ENCODE assay signal across 9 mouse cellular contexts in genomic region chr19:4855470-4855820, GRCm38 (mm10). TPM values are rescaled to one million over a fixed set of nuclear protein-coding genes. Genes with fewer than 3 reads are reported as not detected.
DNase-seq lines count a peak whose midpoint lies in the region; ATAC-seq and TF ChIP-seq lines count a peak whose summit lies in the region.
"Had no signal": no experiment of that assay in that cellular context is flagged by ENCODE, and none has a peak within 500 bp of the region (broad histone marks: within the 10 kb centered on the region; RNA-seq: fewer than 3 reads in every experiment).

No protein-coding gene starts in this region.

- H3K27me3 ChIP-seq in lung, embryonic 14.5 days (ENCODE audit: insufficient read depth, low read length), result peaks cover 7% of the 10 kb centered on the region; the same call in 1 of the 2 replicates
- no peaks in the 10 kb centered on the region; the same call in 1 of the 2 replicates for H3K27me3 ChIP-seq in forebrain, embryonic 11.5 days (ENCODE audit: control insufficient read depth, insufficient read depth, low read length)
- H3K27me3 ChIP-seq in intestine, postnatal 0 days (replicated peaks; ENCODE audit: control insufficient read depth, insufficient read depth, low read length), result peaks cover 3% of the 10 kb centered on the region; the same call in 1 of the 2 replicates
- H3K27me3 ChIP-seq in neural tube, embryonic 13.5 days, result no peaks in the 10 kb centered on the region

- WGBS in lung, embryonic 14.5 days, result 2% methylated on average over 14 of the region's 14 CpGs
- 2% methylated on average over 14 of the region's 14 CpGs for WGBS in forebrain, embryonic 11.5 days
- 3% methylated on average over 14 of the region's 14 CpGs for WGBS in intestine, postnatal 0 days
- 1% methylated on average over 14 of the region's 14 CpGs for WGBS in neural tube, embryonic 13.5 days

- H3K9me3 ChIP-seq in lung, embryonic 14.5 days (ENCODE audit: low read depth, low read length), result no peaks in the 10 kb centered on the region
- H3K9me3 ChIP-seq in forebrain, embryonic 11.5 days (ENCODE audit: control insufficient read depth, low read length), result no peaks in the 10 kb centered on the region
- no peaks in the 10 kb centered on the region for H3K9me3 ChIP-seq in intestine, postnatal 0 days (ENCODE audit: control insufficient read depth)
- no peaks in the 10 kb centered on the region for H3K9me3 ChIP-seq in neural tube, embryonic 13.5 days

- ATAC-seq in lung, embryonic 14.5 days (ENCODE audit: insufficient read depth), result no peak; the same call in 1 of the 2 replicates
- peak; percentile 61 for ATAC-seq in forebrain, embryonic 11.5 days (replicated peaks; ENCODE audit: low FRiP score)
- ATAC-seq in intestine, postnatal 0 days, result no peak
- no peak; the same call in 1 of the 2 replicates for ATAC-seq in neural tube, embryonic 13.5 days (ENCODE audit: low read depth)

- peak overlapping the region; percentile 96 for H3K4me2 ChIP-seq in lung, embryonic 14.5 days
- H3K4me2 ChIP-seq in forebrain, embryonic 11.5 days (ENCODE audit: low read depth, low read length, severe bottlenecking), result peak overlapping the region; percentile 93
- peak overlapping the region; percentile 97 for H3K4me2 ChIP-seq in intestine, postnatal 0 days (replicated peaks; ENCODE audit: low read depth)
- peak overlapping the region; percentile 97 for H3K4me2 ChIP-seq in neural tube, embryonic 13.5 days

- H3K4me3 ChIP-seq in lung, embryonic 14.5 days (ENCODE audit: low read depth, low read length), result peak overlapping the region; percentile 51
- H3K4me3 ChIP-seq in forebrain, embryonic 11.5 days (ENCODE audit: low read depth, low read length), result peak overlapping the region; percentile 56
- peak overlapping the region; percentile 51 for H3K4me3 ChIP-seq in intestine, postnatal 0 days (ENCODE audit: low read depth, low read length)
- H3K4me3 ChIP-seq in neural tube, embryonic 13.5 days, result peak overlapping the region; percentile 68

- H3K36me3 ChIP-seq in lung, embryonic 14.5 days (ENCODE audit: insufficient read depth), result no peaks in the 10 kb centered on the region
- no peaks in the 10 kb centered on the region for H3K36me3 ChIP-seq in forebrain, embryonic 11.5 days (ENCODE audit: control insufficient read depth, insufficient read depth, low read length)
- H3K36me3 ChIP-seq in intestine, postnatal 0 days (ENCODE audit: control insufficient read depth, insufficient read depth), result no peaks in the 10 kb centered on the region
- H3K36me3 ChIP-seq in neural tube, embryonic 13.5 days, result peaks cover 18% of the 10 kb centered on the region

- no peak for DNase-seq in lung, embryonic 14.5 days
- no peak for DNase-seq in lung, postnatal 36 days
- DNase-seq in forebrain, embryonic 11.5 days (ENCODE audit: low spot score), result no peak
- no peak for DNase-seq in yolk sac, embryonic 10.5 days (ENCODE audit: low spot score)
- DNase-seq in spleen, adult 18-20 months, result no peak
- no peak for DNase-seq in adrenal gland, postnatal 4 days (ENCODE audit: low spot score in 2 of 2)

- no peak overlapping the region for H3K27ac ChIP-seq in lung, embryonic 14.5 days (ENCODE audit: low read depth)
- no peak overlapping the region for H3K27ac ChIP-seq in forebrain, embryonic 11.5 days (ENCODE audit: low read depth, low read length)
- H3K27ac ChIP-seq in intestine, postnatal 0 days (ENCODE audit: low read depth, low read length), result no peak overlapping the region
- peak overlapping the region; percentile 70 for H3K27ac ChIP-seq in neural tube, embryonic 13.5 days (replicated peaks)

- no peaks in the 10 kb centered on the region; the same call in 1 of the 2 replicates for H3K4me1 ChIP-seq in lung, embryonic 14.5 days (ENCODE audit: insufficient read depth)
- H3K4me1 ChIP-seq in forebrain, embryonic 11.5 days (replicated peaks; ENCODE audit: control insufficient read depth, insufficient read depth, low read length), result no peaks in the 10 kb centered on the region
- peaks cover 4% of the 10 kb centered on the region; the same call in 1 of the 2 replicates for H3K4me1 ChIP-seq in intestine, postnatal 0 days (replicated peaks; ENCODE audit: control insufficient read depth, insufficient read depth, low read length)
- peaks cover 16% of the 10 kb centered on the region for H3K4me1 ChIP-seq in neural tube, embryonic 13.5 days (replicated peaks)

- peak overlapping the region; percentile 62 for H3K9ac ChIP-seq in lung, embryonic 14.5 days
- H3K9ac ChIP-seq in forebrain, embryonic 11.5 days (ENCODE audit: low read length), result peak overlapping the region; percentile 64
- H3K9ac ChIP-seq in intestine, postnatal 0 days (ENCODE audit: low read depth, low read length), result peak overlapping the region; percentile 48
- H3K9ac ChIP-seq in neural tube, embryonic 13.5 days, result peak overlapping the region; percentile 88

- no peak for TF ChIP-seq CTCF in lung, embryonic 14.5 days (IDR thresholded peaks at IDR 0.05; ENCODE audit: low read depth)
- no peak for TF ChIP-seq CTCF in intestine, postnatal 0 days (IDR thresholded peaks at IDR 0.05; ENCODE audit: low read depth)

RNA-seq across cellular contexts. Expression of gene Ctsf, which starts 0.5 kb away (rescaled TPM):
- polyA plus RNA-seq in lung, embryonic 14.5 days (2014; fragmentation: Nextera tagmentation; extraction: Ambion mirVana), result 13.8 and 17.3 TPM in 2 replicates
- 20.2 and 27.6 TPM in 2 replicates for polyA plus RNA-seq in forebrain, embryonic 11.5 days (2014; fragmentation: Nextera tagmentation; extraction: Ambion mirVana)
- 15.6 and 16.4 TPM in 2 replicates for polyA plus RNA-seq in intestine, postnatal 0 days (2015; fragmentation: Nextera tagmentation; extraction: Ambion mirVana)
- 66.7 and 70.4 TPM in 2 replicates for polyA plus RNA-seq in neural tube, embryonic 13.5 days (2015; fragmentation: Nextera tagmentation; extraction: Ambion mirVana)
- 100 to 1,000 TPM; 256 to 274 TPM for total RNA-seq in adrenal gland, postnatal 4 days (2021)

RNA-seq across cellular contexts. Expression of gene Ccdc87, which starts 16.3 kb away (rescaled TPM):
- 0.05 TPM in 2 replicates for polyA plus RNA-seq in lung, embryonic 14.5 days (2014; fragmentation: Nextera tagmentation; extraction: Ambion mirVana)
- polyA plus RNA-seq in forebrain, embryonic 11.5 days (2014; fragmentation: Nextera tagmentation; extraction: Ambion mirVana), result 0.11 and 0.17 TPM in 2 replicates
- polyA plus RNA-seq in intestine, postnatal 0 days (2015; fragmentation: Nextera tagmentation; extraction: Ambion mirVana), result not detected in 2 replicates
- polyA plus RNA-seq in neural tube, embryonic 13.5 days (2015; fragmentation: Nextera tagmentation; extraction: Ambion mirVana), result 0.35 and 0.45 TPM in 2 replicates
- total RNA-seq in adrenal gland, postnatal 4 days (2021), result under 1 TPM in 1 of 2 experiments, not detected in 1; 0.17 TPM
- total RNA-seq: gastrocnemius, adult 8-10 months had no signal

RNA-seq across cellular contexts. Expression of gene Ccs, which starts 16.3 kb away (rescaled TPM):
- polyA plus RNA-seq in lung, embryonic 14.5 days (2014; fragmentation: Nextera tagmentation; extraction: Ambion mirVana), result 47.2 and 47.7 TPM in 2 replicates
- 36.4 and 37.9 TPM in 2 replicates for polyA plus RNA-seq in forebrain, embryonic 11.5 days (2014; fragmentation: Nextera tagmentation; extraction: Ambion mirVana)
- 44.9 and 46.3 TPM in 2 replicates for polyA plus RNA-seq in intestine, postnatal 0 days (2015; fragmentation: Nextera tagmentation; extraction: Ambion mirVana)
- 43.7 and 44.7 TPM in 2 replicates for polyA plus RNA-seq in neural tube, embryonic 13.5 days (2015; fragmentation: Nextera tagmentation; extraction: Ambion mirVana)
- total RNA-seq in adrenal gland, postnatal 4 days (2021), result 10 to 100 TPM; 87.5 to 98.7 TPM

RNA-seq across cellular contexts. Expression of gene Actn3, which starts 22.3 kb away (rescaled TPM):
- 1.5 and 1.6 TPM in 2 replicates for polyA plus RNA-seq in lung, embryonic 14.5 days (2014; fragmentation: Nextera tagmentation; extraction: Ambion mirVana)
- polyA plus RNA-seq in forebrain, embryonic 11.5 days (2014; fragmentation: Nextera tagmentation; extraction: Ambion mirVana), result 1.8 and 2.2 TPM in 2 replicates
- polyA plus RNA-seq in intestine, postnatal 0 days (2015; fragmentation: Nextera tagmentation; extraction: Ambion mirVana), result 0.47 and 0.56 TPM in 2 replicates
- polyA plus RNA-seq in neural tube, embryonic 13.5 days (2015; fragmentation: Nextera tagmentation; extraction: Ambion mirVana), result 3.1 and 3.2 TPM in 2 replicates
- 10 to 100 TPM in 1 of 2 experiments, 1 to 10 TPM in 1; 8.5 to 35.5 TPM for total RNA-seq in adrenal gland, postnatal 4 days (2021)

RNA-seq across cellular contexts. Expression of gene Zdhhc24, which starts 23.0 kb away (rescaled TPM):
- 6.2 and 7.9 TPM in 2 replicates for polyA plus RNA-seq in lung, embryonic 14.5 days (2014; fragmentation: Nextera tagmentation; extraction: Ambion mirVana)
- polyA plus RNA-seq in forebrain, embryonic 11.5 days (2014; fragmentation: Nextera tagmentation; extraction: Ambion mirVana), result 12.3 and 15.7 TPM in 2 replicates
- 7.6 and 9.1 TPM in 2 replicates for polyA plus RNA-seq in intestine, postnatal 0 days (2015; fragmentation: Nextera tagmentation; extraction: Ambion mirVana)
- polyA plus RNA-seq in neural tube, embryonic 13.5 days (2015; fragmentation: Nextera tagmentation; extraction: Ambion mirVana), result 19.5 and 22.1 TPM in 2 replicates
- total RNA-seq in adrenal gland, postnatal 4 days (2021), result 10 to 100 TPM; 19.5 to 19.7 TPM
